Mouse (Mus musculus) hindbrain, embryonic 10.5 days (tissue): ENCODE data around the gene Klra1. TPM values are rescaled to one million over a fixed set of nuclear protein-coding genes. Genes with fewer than 3 reads are reported as not detected.
"Not testable (repeated sequence)": the region's sequence is repeated elsewhere in the genome, so short reads cannot be mapped to it uniquely, and the experiment has no call there.

Source experiments
- DNase-seq: peaks from one replicate; pipeline ENCODE4 v3.0.0-alpha.2; 2017; ENCODE audit warnings: low spot score
- H3K27ac ChIP-seq: fragments of 300-500 bp; sonication (generic); 2 replicates; pipeline ENCODE4 v1.5.1; 2016; ENCODE audit warnings: mild to moderate bottlenecking, moderate library complexity
- H3K27me3 ChIP-seq: fragments of 300-500 bp; sonication (generic); 2 replicates; pipeline ENCODE4 v1.6.1; 2016; ENCODE audit warnings: mild to moderate bottlenecking; ENCODE audit not compliant: poor library complexity, insufficient read depth, severe bottlenecking
- H3K36me3 ChIP-seq: fragments of 300-500 bp; sonication (generic); 2 replicates; pipeline ENCODE4 v1.6.1; 2016; ENCODE audit warnings: mild to moderate bottlenecking, moderate library complexity
- H3K4me1 ChIP-seq: fragments of 300-500 bp; sonication (generic); replicated peaks from 2 replicates; pipeline ENCODE4 v1.6.1; 2016; ENCODE audit warnings: mild to moderate bottlenecking
- H3K4me3 ChIP-seq: fragments of 300-500 bp; sonication (generic); 2 replicates; pipeline ENCODE4 v1.5.1; 2016; ENCODE audit warnings: mild to moderate bottlenecking, moderate library complexity
- H3K9me3 ChIP-seq: fragments of 300-500 bp; sonication (generic); 2 replicates; pipeline ENCODE4 v1.6.1; 2016; ENCODE audit warnings: mild to moderate bottlenecking, moderate library complexity
- WGBS: fragments of 180-500 bp; shearing (Covaris S2); methylation state at CpG from one replicate; pipeline ENCODE4 v1.1.7; 2016; 5-methylcytosine and 5-hydroxymethylcytosine counted together
- polyA plus RNA-seq: library from polyadenylated mRNA; unstranded; fragments of >200 nt; fragmentation: Nextera tagmentation; extraction: Ambion mirVana; gene quantifications from 2 replicates; pipeline ENCODE4 v1.2.1, GENCODE M21; 2016

Klra1 gene
- not detected in 2 replicates for polyA plus RNA-seq

DNA sequence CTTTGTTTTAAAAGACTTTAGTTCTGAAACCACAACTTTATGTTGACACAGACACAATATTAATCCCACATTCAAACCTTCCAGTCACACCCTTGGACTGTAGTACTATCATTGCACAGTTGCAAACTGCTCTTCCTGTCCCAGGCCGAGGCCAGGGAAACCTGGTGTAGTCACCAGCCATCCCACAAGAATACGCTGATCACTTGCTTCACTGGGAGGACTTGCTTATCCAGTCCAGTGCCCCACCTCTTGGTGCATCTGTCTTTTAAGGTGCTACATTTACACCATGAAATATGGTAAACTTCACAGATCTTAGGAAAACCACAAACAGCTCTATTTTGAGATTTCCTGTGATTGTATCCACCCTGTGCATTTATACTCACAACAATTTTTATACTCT lies at the start of gene Klra1:
TSS of gene Klra1 (minus strand) at position 125 of the 400 bp plus-strand sequence.
- Histone ChIP-seq H3K36me3 (no peaks in the 10 kb centered on the region), H3K4me1 (no peaks in the 10 kb centered on the region), H3K9me3 (peaks cover 22% of the 10 kb centered on the region; the same call in 1 of the 2 replicates), H3K27ac (no peak within 1 kb of the TSS), H3K27me3 (no peaks in the 10 kb centered on the region), H3K4me3 (no peak within 1 kb of the TSS)
- WGBS, result 86% methylated on average over 2 of the region's 2 CpGs
- DNase-seq, result no peak

DNA sequence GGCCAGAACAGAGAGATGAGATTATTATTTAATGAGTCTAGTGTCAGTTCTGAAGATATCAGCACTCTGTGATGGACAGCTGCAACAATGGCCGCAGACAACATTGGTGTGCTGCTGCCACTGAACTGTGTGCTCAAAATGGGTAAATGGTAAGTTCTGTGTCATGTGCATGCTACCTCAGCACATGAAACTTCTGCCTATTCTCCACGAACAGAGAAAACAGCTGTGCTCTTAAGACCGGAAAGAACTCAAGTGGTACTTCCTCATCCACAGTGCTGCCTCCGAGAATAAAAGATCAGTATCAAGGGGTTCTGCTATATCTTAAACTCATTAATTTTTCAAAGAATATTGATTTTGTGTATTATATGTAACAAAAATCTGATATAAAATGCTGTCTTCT lies 42.8 kb upstream of the Klra1 start:
- H3K9me3 ChIP-seq, result peaks cover 22% of the 10 kb centered on the region
- WGBS, result 86% methylated on average over 4 of the region's 4 CpGs
- no peak for DNase-seq

DNA sequence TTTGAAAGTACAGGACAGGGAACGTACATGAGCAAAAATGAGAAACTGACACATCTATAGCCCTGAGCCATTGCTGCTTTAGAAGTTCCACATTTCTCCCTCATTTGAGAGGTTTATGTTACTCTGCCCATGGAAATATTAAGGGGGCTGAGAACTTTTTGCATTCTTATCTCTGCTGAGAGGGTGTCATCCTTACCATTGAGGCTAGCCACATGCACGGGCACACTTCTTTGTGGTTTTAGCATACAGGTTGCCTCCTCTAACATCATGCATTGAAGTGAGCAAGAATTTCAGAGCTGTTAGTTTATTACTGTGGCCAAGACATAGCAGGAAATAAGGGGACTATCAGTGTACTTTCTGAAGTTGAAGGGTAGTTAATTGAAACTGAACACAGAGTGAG lies 32.5 kb upstream of the Klra1 start:
- 82% methylated on average over 2 of the region's 2 CpGs for WGBS
- no peak overlapping the region for H3K27ac ChIP-seq
- H3K36me3 ChIP-seq, result no peaks in the 10 kb centered on the region
- no peaks in the 10 kb centered on the region for H3K4me1 ChIP-seq
- H3K27me3 ChIP-seq, result no peaks in the 10 kb centered on the region
- peaks cover 54% of the 10 kb centered on the region for H3K9me3 ChIP-seq
- no peak overlapping the region for H3K4me3 ChIP-seq
- no peak for DNase-seq

More for the DNA sequence above, 42.8 kb upstream of the Klra1 start:
- Histone ChIP-seq H3K27me3 (no peaks in the 10 kb centered on the region), H3K27ac (no peak overlapping the region), H3K4me1 (no peaks in the 10 kb centered on the region), H3K36me3 (no peaks in the 10 kb centered on the region), H3K4me3 (no peak overlapping the region)

DNA sequence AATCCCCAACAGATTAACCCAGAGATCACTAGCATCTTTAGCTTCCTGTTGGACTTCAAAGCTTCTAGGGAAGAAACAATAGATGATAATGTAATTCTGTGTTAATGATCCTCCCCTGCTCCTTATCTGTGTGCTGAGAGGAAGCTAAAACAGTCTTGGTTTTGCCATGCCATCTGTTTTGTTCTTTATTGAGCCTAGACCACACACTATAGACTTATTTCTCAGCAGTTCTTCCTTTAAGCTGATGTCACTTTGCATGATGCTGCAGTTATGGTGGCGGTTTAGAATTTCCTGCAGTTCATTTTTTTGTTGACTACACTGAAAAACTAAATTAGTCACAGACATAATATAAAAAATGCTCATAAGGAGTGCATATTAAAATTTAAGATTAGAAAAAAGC lies 18.2 kb upstream of the Klra1 start:
- WGBS, result 81% methylated on average over 1 of the region's 1 CpGs
- peaks cover 35% of the 10 kb centered on the region; the same call in 1 of the 2 replicates for H3K9me3 ChIP-seq
- H3K27ac ChIP-seq, result no peak overlapping the region
- H3K4me1 ChIP-seq, result no peaks in the 10 kb centered on the region
- H3K4me3 ChIP-seq, result no peak overlapping the region
- no peaks in the 10 kb centered on the region for H3K36me3 ChIP-seq
- no peak for DNase-seq
- no peaks in the 10 kb centered on the region for H3K27me3 ChIP-seq

DNA sequence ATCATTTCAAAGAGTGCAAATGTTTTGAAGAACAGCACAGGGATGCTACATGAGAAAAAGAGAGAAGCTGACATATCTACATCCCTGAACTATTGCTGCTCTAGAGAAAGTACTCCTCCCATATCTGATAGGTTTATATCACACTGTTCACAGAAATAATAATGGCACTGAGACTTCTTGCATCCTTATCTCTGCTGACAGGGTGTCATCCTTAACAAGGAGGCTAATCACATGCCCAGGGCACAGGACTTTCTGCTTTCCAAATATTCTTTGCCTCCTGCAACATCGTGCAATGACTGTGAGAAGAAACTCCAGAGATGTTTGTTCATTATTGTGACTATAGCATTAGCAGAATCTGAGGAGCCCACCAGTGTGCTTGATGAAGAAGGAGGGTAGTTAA lies 871 bp downstream of the Klra1 start:
- Histone ChIP-seq H3K9me3 (peaks cover 25% of the 10 kb centered on the region; the same call in 1 of the 2 replicates), H3K27ac (no peak overlapping the region), H3K4me1 (no peaks in the 10 kb centered on the region), H3K4me3 (no peak overlapping the region), H3K36me3 (no peaks in the 10 kb centered on the region), H3K27me3 (no peaks in the 10 kb centered on the region)
- no peak for DNase-seq
- 68% methylated on average over 1 of the region's 1 CpGs for WGBS

DNA sequence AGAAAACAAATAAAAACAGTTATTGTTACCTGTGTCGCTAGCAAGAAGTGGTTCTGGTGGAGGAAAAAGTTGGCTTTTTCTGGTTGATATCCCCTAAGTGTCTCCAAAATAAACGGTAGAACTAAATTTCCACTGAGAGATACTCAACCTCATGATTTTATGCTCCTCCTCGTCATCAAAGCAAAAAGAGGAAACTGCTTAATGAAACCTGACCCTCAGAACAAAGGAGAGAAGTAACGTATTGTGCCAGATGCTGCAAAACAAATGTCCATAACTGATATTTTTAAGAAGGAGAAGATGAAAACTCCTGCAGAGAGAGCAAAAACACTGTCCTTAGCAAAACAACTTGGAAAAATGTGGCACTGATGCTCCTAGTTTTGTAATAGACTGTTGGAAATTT lies 4.3 kb downstream of the Klra1 start:
- H3K27ac ChIP-seq, result no peak overlapping the region
- no peaks in the 10 kb centered on the region for H3K27me3 ChIP-seq
- H3K9me3 ChIP-seq, result peaks cover 19% of the 10 kb centered on the region
- WGBS, result 86% methylated on average over 4 of the region's 4 CpGs
- no peaks in the 10 kb centered on the region for H3K36me3 ChIP-seq
- no peak overlapping the region for H3K4me3 ChIP-seq
- no peaks in the 10 kb centered on the region for H3K4me1 ChIP-seq
- DNase-seq, result no peak

DNA sequence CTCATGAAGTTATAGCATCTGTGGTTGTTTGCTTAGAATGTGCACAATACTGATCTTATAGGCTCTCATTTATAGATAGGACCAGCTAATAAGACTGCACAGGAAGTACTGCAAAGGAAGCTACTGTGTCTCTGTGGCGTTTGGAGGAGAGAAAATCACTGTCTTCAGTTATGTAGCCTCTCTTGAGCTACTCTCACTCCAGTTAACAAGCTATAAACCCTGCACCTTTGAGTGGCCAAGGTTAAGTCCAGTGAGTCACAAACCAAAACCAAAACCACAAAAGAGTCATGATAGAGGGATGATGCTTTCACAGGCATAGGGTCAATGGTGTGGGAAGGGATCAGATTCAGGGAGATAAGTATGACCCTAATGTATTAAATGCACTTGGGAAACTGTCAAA lies 41.3 kb downstream of the Klra1 start:
- not testable (repeated sequence) for H3K9me3 ChIP-seq, H3K4me3 ChIP-seq, DNase-seq, H3K27me3 ChIP-seq, H3K27ac ChIP-seq, H3K4me1 ChIP-seq, H3K36me3 ChIP-seq
- 54% methylated on average over 1 of the region's 1 CpGs for WGBS

DNA sequence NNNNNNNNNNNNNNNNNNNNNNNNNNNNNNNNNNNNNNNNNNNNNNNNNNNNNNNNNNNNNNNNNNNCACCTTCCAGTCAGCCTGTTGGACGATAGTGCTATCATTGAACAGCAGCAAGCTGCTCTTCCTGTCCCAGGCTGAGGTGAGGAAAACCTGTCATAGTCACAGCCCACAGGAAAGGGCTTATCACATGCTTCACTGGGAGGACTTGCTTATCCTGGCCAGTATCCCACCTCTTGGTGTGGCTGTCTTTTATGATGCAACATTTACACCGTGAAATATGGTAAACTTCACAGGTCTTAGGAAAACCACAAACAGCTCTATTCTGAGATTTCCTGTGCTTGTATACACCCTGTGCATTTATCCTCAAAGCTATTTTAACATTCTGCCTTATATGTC lies 44.7 kb downstream of the Klra1 start:
- H3K27ac ChIP-seq, DNase-seq, H3K36me3 ChIP-seq, H3K9me3 ChIP-seq, H3K27me3 ChIP-seq, H3K4me3 ChIP-seq, H3K4me1 ChIP-seq: not testable (repeated sequence)
- WGBS, result 85% methylated on average over 2 of the region's 2 CpGs

DNA sequence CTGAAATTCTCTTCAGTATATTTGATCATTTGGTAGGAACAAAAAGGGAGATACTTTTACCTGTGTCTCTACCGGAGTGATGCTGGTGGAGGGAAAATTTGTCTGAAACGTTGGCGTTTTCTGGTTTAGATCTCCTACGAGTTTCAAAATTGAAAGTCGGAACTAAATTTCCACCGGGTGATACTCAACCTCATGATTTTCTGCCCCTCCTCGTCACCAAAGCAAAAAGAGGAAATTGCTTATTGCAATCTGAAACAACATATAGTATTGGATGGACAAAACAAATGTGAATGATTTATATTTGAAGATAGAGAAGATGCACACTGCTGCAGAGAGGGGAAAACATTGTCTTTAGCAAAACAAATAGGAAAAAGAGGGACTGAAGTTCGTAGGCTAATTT lies 49.3 kb downstream of the Klra1 start, which contains the start of gene Klra3:
TSS of gene Klra3 (minus strand) at position 164 of the 400 bp plus-strand sequence.
- Histone ChIP-seq H3K27ac (no peak within 1 kb of the TSS), H3K4me1 (no peaks in the 10 kb centered on the region), H3K27me3 (no peaks in the 10 kb centered on the region), H3K4me3 (no peak within 1 kb of the TSS), H3K36me3 (no peaks in the 10 kb centered on the region), H3K9me3 (no peaks in the 10 kb centered on the region; the same call in 1 of the 2 replicates)
- WGBS, result 87% methylated on average over 8 of the region's 8 CpGs
- DNase-seq, result no peak

Other genes starting within 250 kb of the Klra1 start
- not detected in 2 replicates for gene Klra9, start 193.8 kb downstream of the Klra1 start, polyA plus RNA-seq
- gene Klra7, start 153.6 kb downstream of the Klra1 start, polyA plus RNA-seq, result not detected in 2 replicates
- gene Klra10, start 104.9 kb downstream of the Klra1 start, polyA plus RNA-seq, result not detected in 2 replicates
- not detected in 2 replicates for gene Klra3, start 49.3 kb downstream of the Klra1 start, polyA plus RNA-seq